Mouse (Mus musculus): ENCODE data around the gene Klk6. TPM values are rescaled to one million over a fixed set of nuclear protein-coding genes. Genes with fewer than 3 reads are reported as not detected.

The Klk6 gene
- polyA plus RNA-seq, 1 experiment from 2014 or later: not detected

GRCm38 (mm10) chr7:43878281-43878680 is 54.0 kb downstream of the Klk6 start:
- WGBS: 39% methylated on average over 1 of the region's 1 CpGs
- no peaks in the 10 kb centered on the region for H3K27me3 ChIP-seq (ENCODE audit: control insufficient read depth, insufficient read depth, low read depth, low read length)

GRCm38 (mm10) chr7:43880912-43881311 is 56.6 kb downstream of the Klk6 start, which contains the start of gene Klk4:
Gene Klk4, plus strand, starts transcription at chr7:43881160.
- Histone ChIP-seq H3K4me1 (replicated peaks; ENCODE audit: control insufficient read depth, insufficient read depth, low read length) (no peaks in the 10 kb centered on the region), H3K9me3 (ENCODE audit: control insufficient read depth, low read length) (no peaks in the 10 kb centered on the region), H3K27me3 (ENCODE audit: control insufficient read depth, insufficient read depth, low read depth, low read length) (no peaks in the 10 kb centered on the region), H3K9ac (ENCODE audit: low read length) (no peak within 1 kb of the TSS), H3K36me3 (ENCODE audit: control insufficient read depth, insufficient read depth, low read length) (no peaks in the 10 kb centered on the region), H3K27ac (ENCODE audit: low read length) (no peak within 1 kb of the TSS), H3K4me3 (ENCODE audit: low read length) (no peak within 1 kb of the TSS), H3K4me2 (ENCODE audit: low read depth, low read length) (no peak within 1 kb of the TSS)
- no peak for ATAC-seq (ENCODE audit: low read depth)
- WGBS: 15% methylated on average over 3 of the region's 3 CpGs

More at GRCm38 (mm10) chr7:43878281-43878680, 54.0 kb downstream of the Klk6 start:
- Histone ChIP-seq H3K36me3 (ENCODE audit: control insufficient read depth, insufficient read depth, low read length) (no peaks in the 10 kb centered on the region), H3K4me2 (ENCODE audit: low read depth, low read length) (no peak overlapping the region), H3K9ac (ENCODE audit: low read length) (no peak overlapping the region), H3K4me1 (replicated peaks; ENCODE audit: control insufficient read depth, insufficient read depth, low read length) (no peaks in the 10 kb centered on the region), H3K4me3 (ENCODE audit: low read length) (no peak overlapping the region), H3K9me3 (ENCODE audit: control insufficient read depth, low read length) (no peaks in the 10 kb centered on the region), H3K27ac (ENCODE audit: low read length) (no peak overlapping the region)
- no peak for ATAC-seq (ENCODE audit: low read depth)

Other genes with a start within 250 kb of the Klk6 start
- 14.1 and 15.8 TPM in 2 replicates for gene Zfp719, start 244.9 kb upstream of the Klk6 start, polyA plus RNA-seq (2015; fragmentation: Nextera tagmentation; extraction: Ambion mirVana)
- gene Zfp819, start 217.3 kb upstream of the Klk6 start, polyA plus RNA-seq (2015; fragmentation: Nextera tagmentation; extraction: Ambion mirVana): 0.41 and 0.80 TPM in 2 replicates
- gene Ceacam18, start 189.8 kb upstream of the Klk6 start, polyA plus RNA-seq (2015; fragmentation: Nextera tagmentation; extraction: Ambion mirVana): not detected in 2 replicates
- gene Siglece, start 164.3 kb upstream of the Klk6 start, polyA plus RNA-seq (2015; fragmentation: Nextera tagmentation; extraction: Ambion mirVana): 1.2 and 2.2 TPM in 2 replicates
- 13.0 and 13.1 TPM in 2 replicates for gene Ctu1, start 152.5 kb upstream of the Klk6 start, polyA plus RNA-seq (2015; fragmentation: Nextera tagmentation; extraction: Ambion mirVana)
- not detected in 2 replicates for gene Klk14, start 134.1 kb upstream of the Klk6 start, polyA plus RNA-seq (2015; fragmentation: Nextera tagmentation; extraction: Ambion mirVana)
- 3.9 and 5.5 TPM in 2 replicates for gene Klk13, start 111.9 kb upstream of the Klk6 start, polyA plus RNA-seq (2015; fragmentation: Nextera tagmentation; extraction: Ambion mirVana)
- not detected in 2 replicates for gene Klk12, start 55.6 kb upstream of the Klk6 start, polyA plus RNA-seq (2015; fragmentation: Nextera tagmentation; extraction: Ambion mirVana)
- gene Klk11, start 49.9 kb upstream of the Klk6 start, polyA plus RNA-seq (2015; fragmentation: Nextera tagmentation; extraction: Ambion mirVana): 0.41 and 0.75 TPM in 2 replicates
- 4.6 and 6.4 TPM in 2 replicates for gene Klk10, start 43.5 kb upstream of the Klk6 start, polyA plus RNA-seq (2015; fragmentation: Nextera tagmentation; extraction: Ambion mirVana)
- gene Klk9, start 32.6 kb upstream of the Klk6 start, polyA plus RNA-seq (2015; fragmentation: Nextera tagmentation; extraction: Ambion mirVana): 0.14 and 0.33 TPM in 2 replicates
- gene Klk8, start 26.9 kb upstream of the Klk6 start, polyA plus RNA-seq (2015; fragmentation: Nextera tagmentation; extraction: Ambion mirVana): 24.2 TPM in 2 replicates
- not detected in 2 replicates for gene Klk7, start 13.2 kb upstream of the Klk6 start, polyA plus RNA-seq (2015; fragmentation: Nextera tagmentation; extraction: Ambion mirVana)
- gene Klk5, start 17.5 kb downstream of the Klk6 start, polyA plus RNA-seq (2015; fragmentation: Nextera tagmentation; extraction: Ambion mirVana): not detected in 2 replicates
- not detected in 2 replicates for gene Klk4, start 56.7 kb downstream of the Klk6 start, polyA plus RNA-seq (2015; fragmentation: Nextera tagmentation; extraction: Ambion mirVana)
- not detected in 2 replicates for gene Klk15, start 109.2 kb downstream of the Klk6 start, polyA plus RNA-seq (2015; fragmentation: Nextera tagmentation; extraction: Ambion mirVana)
- not detected in 2 replicates for gene Klk1b8, start 126.2 kb downstream of the Klk6 start, polyA plus RNA-seq (2015; fragmentation: Nextera tagmentation; extraction: Ambion mirVana)
- not detected in 2 replicates for gene Klk1b1, start 142.3 kb downstream of the Klk6 start, polyA plus RNA-seq (2015; fragmentation: Nextera tagmentation; extraction: Ambion mirVana)
- gene Klk1b9, start 151.6 kb downstream of the Klk6 start, polyA plus RNA-seq (2015; fragmentation: Nextera tagmentation; extraction: Ambion mirVana): not detected in 2 replicates
- not detected in 2 replicates for gene Klk1b11, start 171.4 kb downstream of the Klk6 start, polyA plus RNA-seq (2015; fragmentation: Nextera tagmentation; extraction: Ambion mirVana)
- gene Klk1b26, start 187.7 kb downstream of the Klk6 start, polyA plus RNA-seq (2015; fragmentation: Nextera tagmentation; extraction: Ambion mirVana): not detected in 2 replicates
- not detected in 2 replicates for gene Klk1b27, start 227.8 kb downstream of the Klk6 start, polyA plus RNA-seq (2015; fragmentation: Nextera tagmentation; extraction: Ambion mirVana)